Mouse (Mus musculus) midbrain, embryonic 13.5 days (tissue): ENCODE data around the gene Sash1. TPM values are rescaled to one million over a fixed set of nuclear protein-coding genes. Genes with fewer than 3 reads are reported as not detected.
A peak's percentile ranks its signal among the peaks of the same experiment; 100 is the strongest.

Experiments
- ATAC-seq: fragments of 200-750 bp; cut with Nextera tagmentation; 2 replicates; pipeline ENCODE4 v1.8.0; 2017; ENCODE audit warnings: mild to moderate bottlenecking, moderate TSS enrichment, moderate library complexity
- H3K27ac ChIP-seq: fragments of 300-500 bp; sonication (generic); 2 replicates; pipeline ENCODE4 v1.5.1; 2015; ENCODE audit warnings: inconsistent platforms, mild to moderate bottlenecking, moderate library complexity
- H3K27me3 ChIP-seq: fragments of 300-500 bp; sonication (generic); 2 replicates; pipeline ENCODE4 v1.6.1; 2015; ENCODE audit warnings: mild to moderate bottlenecking, inconsistent platforms
- H3K36me3 ChIP-seq: fragments of 300-500 bp; sonication (generic); 2 replicates; pipeline ENCODE4 v1.6.1; 2015; ENCODE audit warnings: mild to moderate bottlenecking, inconsistent platforms
- H3K4me1 ChIP-seq: fragments of 300-500 bp; sonication (generic); replicated peaks from 2 replicates; pipeline ENCODE4 v1.6.1; 2015; ENCODE audit warnings: inconsistent platforms
- H3K4me2 ChIP-seq: fragments of 300-500 bp; sonication (generic); replicated peaks from 2 replicates; pipeline ENCODE4 v1.6.1; 2015; ENCODE audit warnings: moderate library complexity, mild to moderate bottlenecking, inconsistent platforms
- H3K4me3 ChIP-seq: fragments of 300-500 bp; sonication (generic); replicated peaks from 2 replicates; pipeline ENCODE4 v1.5.1; 2015; ENCODE audit warnings: mild to moderate bottlenecking, inconsistent platforms
- H3K9ac ChIP-seq: fragments of 300-500 bp; sonication (generic); replicated peaks from 2 replicates; pipeline ENCODE4 v1.6.1; 2015; ENCODE audit warnings: mild to moderate bottlenecking, inconsistent platforms
- H3K9me3 ChIP-seq: fragments of 300-500 bp; sonication (generic); 2 replicates; pipeline ENCODE4 v1.6.1; 2016; ENCODE audit warnings: mild to moderate bottlenecking, inconsistent platforms
- WGBS: fragments of 180-500 bp; shearing (Covaris S2); methylation state at CpG from one replicate; pipeline ENCODE4 v1.1.7; 2015; 5-methylcytosine and 5-hydroxymethylcytosine counted together
- polyA plus RNA-seq: library from polyadenylated mRNA; unstranded; fragments of >200 nt; fragmentation: Nextera tagmentation; extraction: Ambion mirVana; gene quantifications from 2 replicates; pipeline ENCODE4 v1.2.1, GENCODE M21; 2015

The Sash1 gene
- polyA plus RNA-seq, 1 experiment from 2014 or later = 4.5 TPM

DNA sequence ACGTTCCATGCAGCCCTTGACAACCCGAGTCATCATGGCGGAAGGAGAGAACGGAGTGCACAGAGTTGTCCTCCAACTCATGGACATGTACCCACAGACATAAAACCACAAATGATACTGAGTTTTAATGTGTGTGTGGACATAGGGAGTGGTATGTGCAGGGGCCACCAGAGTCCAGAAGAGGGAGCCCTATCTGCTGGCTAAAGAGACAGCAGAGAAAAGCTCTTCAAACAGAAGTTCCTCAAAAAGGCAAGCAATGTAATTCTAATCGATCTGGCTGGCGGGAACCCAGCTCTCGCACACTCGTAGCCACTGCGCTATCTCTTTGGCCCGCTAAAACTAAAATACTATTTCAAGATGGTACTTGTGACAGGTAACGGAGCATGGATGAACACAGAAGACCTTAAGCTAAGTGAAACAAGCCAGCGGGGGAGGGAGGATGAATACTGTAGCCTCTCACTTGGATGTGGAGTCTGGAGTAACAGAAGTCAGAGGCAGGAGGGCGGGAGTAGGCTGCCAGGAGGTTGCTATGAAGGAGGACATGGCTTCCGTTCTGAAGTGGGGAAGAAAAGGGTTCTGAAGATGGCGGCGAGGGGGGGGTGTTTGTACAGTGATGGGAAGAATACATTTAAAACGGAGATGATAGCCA lies 51.9 kb downstream of the Sash1 start:
- no peaks in the 10 kb centered on the region for H3K9me3 ChIP-seq
- H3K27me3 ChIP-seq = no peaks in the 10 kb centered on the region
- H3K36me3 ChIP-seq = no peaks in the 10 kb centered on the region
- ATAC-seq = no peak
- H3K9ac ChIP-seq = no peak overlapping the region
- WGBS = 93% methylated on average over 17 of the region's 17 CpGs
- H3K4me3 ChIP-seq = no peak overlapping the region
- H3K27ac ChIP-seq = no peak overlapping the region
- H3K4me1 ChIP-seq = no peaks in the 10 kb centered on the region
- H3K4me2 ChIP-seq = no peak overlapping the region

DNA sequence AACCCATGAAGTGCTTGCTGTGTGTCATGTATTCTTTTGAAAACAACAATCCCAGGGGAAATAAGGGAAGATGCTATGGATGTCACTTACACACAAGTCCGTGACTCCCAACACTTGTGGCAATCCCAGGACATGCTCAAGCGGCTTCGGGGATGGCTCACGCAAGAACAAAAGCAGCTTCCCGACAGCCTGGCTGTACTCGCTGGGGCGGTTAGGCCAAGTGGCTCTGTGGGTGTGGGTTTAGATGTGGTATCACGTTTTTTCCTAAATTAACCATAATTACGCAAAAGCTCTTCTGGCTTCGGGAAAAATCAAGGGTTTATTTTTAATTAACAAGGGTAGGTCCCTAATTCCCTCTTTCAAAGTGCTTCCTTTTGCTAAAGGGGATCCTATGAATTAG lies 59.6 kb downstream of the Sash1 start:
- H3K9me3 ChIP-seq = no peaks in the 10 kb centered on the region
- H3K4me1 ChIP-seq = peaks cover 10% of the 10 kb centered on the region
- H3K4me2 ChIP-seq = no peak overlapping the region; the same call in 1 of the 2 replicates
- H3K4me3 ChIP-seq = no peak overlapping the region
- ATAC-seq = peak; percentile 55; the same call in 1 of the 2 replicates
- 29% methylated on average over 10 of the region's 10 CpGs for WGBS
- no peaks in the 10 kb centered on the region for H3K27me3 ChIP-seq
- no peak overlapping the region for H3K27ac ChIP-seq
- no peak overlapping the region for H3K9ac ChIP-seq
- no peaks in the 10 kb centered on the region for H3K36me3 ChIP-seq

DNA sequence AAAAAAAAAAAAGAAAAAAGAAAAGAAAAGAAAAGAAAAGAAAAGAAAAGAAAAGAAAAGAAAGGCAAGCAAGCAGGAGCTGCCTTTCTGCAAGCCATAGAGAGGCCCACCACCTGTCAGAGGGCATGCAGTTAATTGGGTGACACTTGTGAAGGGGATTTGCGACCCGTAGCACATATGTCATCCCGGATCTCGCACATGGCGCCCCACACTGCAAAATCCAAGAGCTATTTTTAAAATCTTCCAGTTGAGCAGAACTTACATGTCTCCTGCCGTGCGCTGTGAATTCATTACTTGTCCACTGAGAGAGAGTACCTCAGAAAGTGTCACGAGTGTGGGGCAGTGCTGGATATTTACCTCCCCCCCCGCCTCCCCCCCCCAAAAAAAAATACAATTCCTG lies 60.0 kb downstream of the Sash1 start:
- no peak overlapping the region for H3K4me3 ChIP-seq
- ATAC-seq = peak; percentile 47; the same call in 1 of the 2 replicates
- no peak overlapping the region for H3K9ac ChIP-seq
- H3K4me2 ChIP-seq = no peak overlapping the region; the same call in 1 of the 2 replicates
- no peaks in the 10 kb centered on the region for H3K27me3 ChIP-seq
- WGBS = 36% methylated on average over 9 of the region's 9 CpGs
- no peaks in the 10 kb centered on the region for H3K9me3 ChIP-seq
- no peaks in the 10 kb centered on the region for H3K36me3 ChIP-seq
- H3K4me1 ChIP-seq = peaks cover 10% of the 10 kb centered on the region
- H3K27ac ChIP-seq = no peak overlapping the region

DNA sequence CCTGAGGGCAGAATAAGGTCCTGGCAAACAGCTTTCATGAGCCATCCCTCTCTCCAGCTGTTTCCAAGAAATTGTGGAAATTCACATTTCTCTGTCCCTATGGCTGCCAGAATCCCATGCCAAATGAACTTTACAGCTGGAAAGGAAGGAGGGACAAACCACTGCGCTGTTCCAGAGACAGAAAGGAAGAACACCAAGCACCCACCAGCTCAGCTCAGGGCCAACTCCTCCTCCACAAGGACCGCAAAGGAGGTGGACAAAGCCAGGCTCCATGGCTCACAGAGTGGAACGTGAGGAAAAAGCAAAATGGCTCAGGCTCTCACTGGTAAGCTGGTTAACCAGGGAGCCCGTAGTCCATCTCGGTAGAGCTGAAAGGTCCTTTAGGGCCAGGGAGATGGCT lies 67.8 kb downstream of the Sash1 start:
- ATAC-seq = no peak
- H3K4me1 ChIP-seq = no peaks in the 10 kb centered on the region
- H3K4me2 ChIP-seq = no peak overlapping the region
- WGBS = 86% methylated on average over 5 of the region's 5 CpGs
- H3K9ac ChIP-seq = no peak overlapping the region
- no peaks in the 10 kb centered on the region for H3K27me3 ChIP-seq
- no peak overlapping the region for H3K27ac ChIP-seq
- H3K4me3 ChIP-seq = no peak overlapping the region
- H3K9me3 ChIP-seq = no peaks in the 10 kb centered on the region
- H3K36me3 ChIP-seq = no peaks in the 10 kb centered on the region

DNA sequence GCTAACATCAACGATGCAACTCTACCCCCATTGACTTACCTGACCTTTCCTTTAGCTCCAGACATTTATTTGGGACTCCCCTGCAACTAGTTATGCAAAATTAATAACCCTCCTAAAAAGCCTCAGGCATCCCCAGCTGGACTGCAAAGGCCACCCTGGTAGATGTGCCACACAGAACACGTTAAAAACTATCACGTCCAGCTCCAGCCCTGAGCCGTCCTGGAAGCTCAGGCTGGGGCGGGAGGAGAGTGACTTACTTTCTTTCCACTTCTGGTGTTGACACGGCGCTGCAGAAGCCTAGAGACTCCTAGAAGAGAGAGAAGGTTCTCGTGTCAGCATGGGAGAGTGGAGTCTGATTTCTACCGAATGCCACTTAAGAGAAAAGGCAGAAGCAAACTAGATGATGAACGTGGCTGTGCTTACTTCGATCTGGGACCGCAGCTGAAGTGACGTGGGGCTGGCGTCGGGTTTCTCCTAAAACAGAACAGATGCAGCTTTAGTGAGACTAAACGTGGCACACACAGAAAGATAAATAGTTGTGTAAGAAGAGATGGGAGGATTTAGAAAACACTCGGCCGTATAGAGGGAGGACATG lies 71.8 kb downstream of the Sash1 start:
- WGBS = 85% methylated on average over 18 of the region's 18 CpGs
- peaks cover 7% of the 10 kb centered on the region; the same call in 1 of the 2 replicates for H3K4me1 ChIP-seq
- no peak for ATAC-seq
- no peak overlapping the region for H3K9ac ChIP-seq
- H3K4me2 ChIP-seq = no peak overlapping the region
- no peaks in the 10 kb centered on the region for H3K36me3 ChIP-seq
- H3K27me3 ChIP-seq = no peaks in the 10 kb centered on the region
- H3K4me3 ChIP-seq = no peak overlapping the region
- H3K9me3 ChIP-seq = no peaks in the 10 kb centered on the region
- no peak overlapping the region for H3K27ac ChIP-seq

DNA sequence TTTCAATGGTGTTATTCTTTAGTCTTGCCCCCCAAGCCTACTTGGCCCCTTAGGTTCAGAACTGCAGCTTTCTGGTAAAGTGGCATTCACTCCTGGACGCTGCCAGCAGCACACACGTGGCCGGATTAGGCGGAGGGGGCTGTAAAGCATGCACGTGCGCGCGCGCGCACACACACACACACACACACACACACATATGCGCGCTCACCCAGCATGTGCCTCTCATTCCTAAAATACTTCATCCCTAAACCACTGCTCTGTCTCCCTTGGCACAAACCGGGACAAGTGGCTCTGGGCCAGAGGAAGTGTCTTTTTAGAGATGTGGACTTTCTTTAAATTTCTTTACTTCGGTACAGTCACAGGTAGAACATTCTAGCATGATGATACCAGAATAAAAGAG lies 72.6 kb downstream of the Sash1 start:
- WGBS = 90% methylated on average over 14 of the region's 14 CpGs
- H3K4me2 ChIP-seq = no peak overlapping the region

DNA sequence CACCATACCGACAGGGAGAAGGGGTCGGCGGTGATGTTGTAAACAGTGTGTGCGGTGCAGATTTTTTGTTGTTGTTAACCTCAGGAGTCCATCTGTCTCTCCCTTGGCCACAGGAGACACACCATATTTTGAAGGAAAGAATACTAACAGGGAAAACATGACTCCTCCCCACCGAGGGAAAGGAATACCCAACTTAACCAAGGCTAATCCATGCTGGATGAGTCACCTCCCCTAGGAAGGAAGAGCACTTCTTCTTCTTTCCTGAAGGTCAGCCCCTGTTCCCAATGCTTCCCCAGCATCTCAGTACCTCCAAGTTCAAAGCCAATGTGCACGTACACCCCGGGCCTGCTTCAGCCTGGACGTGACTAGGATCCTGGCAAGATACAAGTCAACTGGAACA lies 73.1 kb downstream of the Sash1 start:
- no peaks in the 10 kb centered on the region for H3K36me3 ChIP-seq
- H3K4me2 ChIP-seq = no peak overlapping the region
- no peak overlapping the region for H3K9ac ChIP-seq
- H3K27me3 ChIP-seq = no peaks in the 10 kb centered on the region
- H3K27ac ChIP-seq = no peak overlapping the region
- H3K4me3 ChIP-seq = no peak overlapping the region
- H3K9me3 ChIP-seq = no peaks in the 10 kb centered on the region
- 92% methylated on average over 8 of the region's 8 CpGs for WGBS
- H3K4me1 ChIP-seq = peaks cover 7% of the 10 kb centered on the region; the same call in 1 of the 2 replicates
- no peak for ATAC-seq

More for the DNA sequence above, 72.6 kb downstream of the Sash1 start:
- Histone ChIP-seq H3K36me3 (no peaks in the 10 kb centered on the region), H3K27me3 (no peaks in the 10 kb centered on the region), H3K9me3 (no peaks in the 10 kb centered on the region), H3K4me3 (no peak overlapping the region), H3K4me1 (peaks cover 7% of the 10 kb centered on the region; the same call in 1 of the 2 replicates), H3K27ac (no peak overlapping the region), H3K9ac (no peak overlapping the region)
- no peak for ATAC-seq

DNA sequence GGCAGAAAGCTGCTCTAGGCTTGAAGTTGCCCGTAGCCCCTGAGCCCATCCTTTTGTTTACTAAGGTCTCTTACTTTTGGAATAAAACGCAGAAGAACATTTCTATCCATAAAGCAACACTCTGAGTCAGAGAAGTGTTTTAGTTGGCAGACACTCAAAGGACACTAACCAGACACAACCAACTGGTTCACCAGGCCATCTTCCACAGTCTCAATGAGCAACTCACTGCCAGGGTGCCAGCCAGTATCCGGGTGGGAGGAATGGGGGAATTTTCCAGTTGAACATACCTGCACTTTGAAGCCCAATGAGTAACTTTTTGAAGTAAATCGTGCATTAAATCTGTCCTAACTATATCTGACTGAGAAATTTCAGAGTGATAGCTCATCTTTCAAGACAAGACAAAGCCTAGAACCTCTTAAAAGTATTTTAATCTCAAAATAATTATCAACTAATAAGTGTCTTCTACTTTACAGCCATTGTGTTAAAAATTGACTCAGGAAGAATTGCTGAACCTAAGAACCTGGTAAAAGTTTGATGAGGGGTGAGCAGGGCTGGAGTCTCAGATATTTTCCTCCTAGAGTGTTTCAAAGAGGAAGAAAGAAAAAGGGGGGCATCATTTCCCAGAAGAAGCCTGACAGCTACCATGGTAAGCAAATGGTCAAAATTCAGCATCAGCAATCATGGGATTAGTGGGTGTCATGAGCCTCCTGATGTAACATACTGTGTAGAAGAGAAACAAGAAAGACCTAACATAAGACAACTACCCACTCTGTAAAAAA lies 74.4 kb downstream of the Sash1 start:
- 84% methylated on average over 4 of the region's 4 CpGs for WGBS
- Histone ChIP-seq H3K36me3 (no peaks in the 10 kb centered on the region), H3K4me1 (peaks cover 7% of the 10 kb centered on the region; the same call in 1 of the 2 replicates), H3K4me3 (no peak overlapping the region), H3K27me3 (no peaks in the 10 kb centered on the region), H3K4me2 (no peak overlapping the region), H3K27ac (no peak overlapping the region), H3K9me3 (no peaks in the 10 kb centered on the region), H3K9ac (no peak overlapping the region)
- no peak for ATAC-seq

DNA sequence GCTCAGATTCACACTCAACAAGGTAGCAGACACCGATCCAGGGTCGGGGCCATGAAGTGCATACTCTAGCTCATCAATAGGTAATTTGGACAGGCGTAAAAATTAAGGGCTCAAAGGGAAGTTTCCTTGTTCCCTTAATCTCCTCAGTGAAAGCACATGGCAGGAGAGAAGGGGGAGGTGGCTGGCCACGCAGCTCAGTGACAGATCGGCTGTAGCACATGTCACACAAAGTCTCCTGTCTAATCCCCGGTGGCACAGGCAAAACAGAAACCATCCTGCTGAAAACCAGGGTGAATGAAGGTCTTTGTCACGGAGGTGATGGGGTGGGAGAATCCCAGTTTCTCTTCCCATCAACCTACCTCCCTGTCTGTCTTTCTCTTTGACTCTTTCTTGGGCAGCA lies 75.4 kb downstream of the Sash1 start:
- ATAC-seq = no peak

DNA sequence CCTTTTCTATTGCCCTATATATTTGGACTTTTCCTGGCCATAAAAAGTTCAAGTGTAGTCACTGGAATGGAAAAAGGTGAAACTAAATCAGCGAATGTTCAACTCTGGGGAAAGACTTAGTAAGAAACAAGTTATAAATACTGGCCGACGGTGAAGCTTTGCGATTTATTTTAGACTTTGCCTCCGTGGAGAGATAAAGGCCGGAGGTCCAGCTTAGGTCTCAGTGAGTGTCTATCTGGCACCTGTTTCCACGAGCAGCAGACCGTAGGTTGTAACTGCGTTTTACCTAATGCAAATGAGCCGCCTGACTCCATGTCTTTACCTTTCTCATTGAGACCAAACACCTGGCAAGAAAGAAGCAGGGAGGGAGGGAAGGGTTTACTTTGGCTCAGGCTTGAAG lies 77.5 kb downstream of the Sash1 start:
- WGBS = 92% methylated on average over 10 of the region's 10 CpGs
- Histone ChIP-seq H3K9ac (no peak overlapping the region), H3K27ac (no peak overlapping the region), H3K27me3 (no peaks in the 10 kb centered on the region), H3K4me3 (no peak overlapping the region), H3K4me1 (peaks cover 22% of the 10 kb centered on the region), H3K36me3 (no peaks in the 10 kb centered on the region), H3K9me3 (no peaks in the 10 kb centered on the region), H3K4me2 (no peak overlapping the region)
- no peak for ATAC-seq

More for the DNA sequence above, 75.4 kb downstream of the Sash1 start:
- no peaks in the 10 kb centered on the region for H3K9me3 ChIP-seq
- no peaks in the 10 kb centered on the region for H3K27me3 ChIP-seq
- H3K4me3 ChIP-seq = no peak overlapping the region
- H3K36me3 ChIP-seq = no peaks in the 10 kb centered on the region
- H3K27ac ChIP-seq = no peak overlapping the region
- 40% methylated on average over 7 of the region's 7 CpGs for WGBS
- H3K9ac ChIP-seq = no peak overlapping the region
- H3K4me2 ChIP-seq = no peak overlapping the region
- H3K4me1 ChIP-seq = peaks cover 7% of the 10 kb centered on the region; the same call in 1 of the 2 replicates

DNA sequence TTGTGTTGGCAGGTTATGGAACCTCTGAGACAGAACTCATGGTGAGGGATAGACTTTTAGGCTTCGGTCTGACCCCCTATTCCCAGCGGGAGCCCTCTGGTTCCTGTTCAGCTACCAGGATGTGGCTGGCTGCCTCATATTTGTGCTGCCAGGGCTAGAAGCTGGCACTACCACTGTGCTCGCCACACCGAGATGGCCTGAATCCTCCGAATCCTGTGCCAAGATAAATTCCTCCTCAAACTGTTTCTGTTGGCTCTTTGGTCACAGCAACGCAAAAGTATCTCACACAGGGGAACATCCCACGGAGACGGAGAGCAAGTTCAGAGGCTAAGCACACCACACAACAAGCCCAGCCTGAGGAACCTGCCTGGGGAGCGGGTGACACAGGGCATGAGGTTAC lies 78.3 kb downstream of the Sash1 start:
- H3K27me3 ChIP-seq = no peaks in the 10 kb centered on the region
- H3K27ac ChIP-seq = no peak overlapping the region
- no peak overlapping the region for H3K4me3 ChIP-seq
- ATAC-seq = no peak
- no peaks in the 10 kb centered on the region for H3K9me3 ChIP-seq
- no peaks in the 10 kb centered on the region for H3K36me3 ChIP-seq
- H3K4me1 ChIP-seq = peaks cover 30% of the 10 kb centered on the region
- WGBS = 92% methylated on average over 9 of the region's 9 CpGs
- H3K9ac ChIP-seq = no peak overlapping the region
- no peak overlapping the region for H3K4me2 ChIP-seq

DNA sequence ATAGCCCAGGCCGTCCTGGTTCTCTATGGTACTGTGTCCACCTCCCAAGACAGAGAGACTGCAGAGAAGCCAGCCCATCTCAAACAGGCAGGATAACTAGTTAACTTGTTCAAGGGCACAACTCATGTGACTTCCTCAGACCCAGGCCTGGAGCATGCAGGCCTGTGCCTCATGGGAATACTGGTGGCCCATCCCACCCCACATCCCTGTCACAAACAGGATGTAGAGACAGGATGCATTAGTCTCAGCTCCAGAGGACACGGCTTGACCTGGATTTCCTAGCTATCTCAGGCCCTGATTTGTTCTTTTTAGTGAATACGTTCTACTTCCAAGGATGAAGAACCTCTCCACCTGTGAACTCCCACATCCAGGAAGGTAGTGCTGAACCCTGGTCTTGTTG lies 80.5 kb downstream of the Sash1 start:
- Histone ChIP-seq H3K4me2 (no peak overlapping the region), H3K9me3 (no peaks in the 10 kb centered on the region), H3K27ac (no peak overlapping the region), H3K9ac (no peak overlapping the region), H3K27me3 (no peaks in the 10 kb centered on the region), H3K4me3 (no peak overlapping the region), H3K4me1 (peaks cover 44% of the 10 kb centered on the region), H3K36me3 (no peaks in the 10 kb centered on the region)
- ATAC-seq = no peak
- 95% methylated on average over 3 of the region's 3 CpGs for WGBS
